Mouse (Mus musculus) embryonic facial prominence, embryonic 15.5 days (tissue): ENCODE results near the gene Atp13a5. TPM values are rescaled to one million over a fixed set of nuclear protein-coding genes. Genes with fewer than 3 reads are reported as not detected.
A peak's percentile ranks its signal among the peaks of the same experiment; 100 is the strongest.

ENCODE experiments used
- ATAC-seq: fragments of 200-750 bp; cut with Nextera tagmentation; 2 replicates; pipeline ENCODE4 v1.8.0; 2017; ENCODE audit warnings: low read depth, moderate TSS enrichment; ENCODE audit not compliant: insufficient number of reproducible peaks, low FRiP score, low TSS enrichment
- H3K27ac ChIP-seq: fragments of 300-500 bp; sonication (generic); replicated peaks from 2 replicates; pipeline ENCODE4 v1.5.1; 2015; ENCODE audit warnings: mild to moderate bottlenecking, inconsistent platforms
- H3K27me3 ChIP-seq: fragments of 300-500 bp; sonication (generic); 2 replicates; pipeline ENCODE4 v1.6.1; 2015; ENCODE audit warnings: inconsistent platforms
- H3K36me3 ChIP-seq: fragments of 300-500 bp; sonication (generic); 2 replicates; pipeline ENCODE4 v1.6.1; 2015; ENCODE audit warnings: mild to moderate bottlenecking, inconsistent platforms
- H3K4me1 ChIP-seq: fragments of 300-500 bp; sonication (generic); 2 replicates; pipeline ENCODE4 v1.6.1; 2015; ENCODE audit warnings: inconsistent platforms
- H3K4me2 ChIP-seq: fragments of 300-500 bp; sonication (generic); replicated peaks from 2 replicates; pipeline ENCODE4 v1.6.1; 2015; ENCODE audit warnings: mild to moderate bottlenecking, inconsistent platforms
- H3K4me3 ChIP-seq: fragments of 300-500 bp; sonication (generic); replicated peaks from 2 replicates; pipeline ENCODE4 v1.5.1; 2015; ENCODE audit warnings: mild to moderate bottlenecking, inconsistent platforms
- H3K9ac ChIP-seq: fragments of 300-500 bp; sonication (generic); 2 replicates; pipeline ENCODE4 v1.6.1; 2015; ENCODE audit warnings: inconsistent platforms
- H3K9me3 ChIP-seq: fragments of 300-500 bp; sonication (generic); replicated peaks from 2 replicates; pipeline ENCODE4 v1.6.1; 2016; ENCODE audit warnings: inconsistent platforms
- WGBS: fragments of 180-500 bp; shearing (Covaris S2); methylation state at CpG from one replicate; pipeline ENCODE4 v1.1.7; 2015; 5-methylcytosine and 5-hydroxymethylcytosine counted together
- polyA plus RNA-seq: library from polyadenylated mRNA; unstranded; fragments of >200 nt; fragmentation: Nextera tagmentation; extraction: Ambion mirVana; gene quantifications from 2 replicates; pipeline ENCODE4 v1.2.1, GENCODE M21; 2015

Atp13a5 gene
- polyA plus RNA-seq, 1 experiment from 2014 or later = 1.4 TPM

GRCm38 (mm10) chr16:29201146-29201545, 177.4 kb downstream of the Atp13a5 start:
- ATAC-seq = no peak
- 76% methylated on average over 2 of the region's 2 CpGs for WGBS
- Histone ChIP-seq H3K27me3 (no peaks in the 10 kb centered on the region), H3K9ac (no peak overlapping the region), H3K4me1 (peaks cover 10% of the 10 kb centered on the region; the same call in 1 of the 2 replicates), H3K4me3 (no peak overlapping the region), H3K9me3 (no peaks in the 10 kb centered on the region), H3K4me2 (no peak overlapping the region), H3K36me3 (no peaks in the 10 kb centered on the region), H3K27ac (no peak overlapping the region)

- H3K9ac ChIP-seq = no peak overlapping the region
- no peak overlapping the region for H3K27ac ChIP-seq
- H3K9me3 ChIP-seq = no peaks in the 10 kb centered on the region
- peak; percentile 63 for ATAC-seq
- no peak overlapping the region for H3K4me3 ChIP-seq
- no peaks in the 10 kb centered on the region for H3K36me3 ChIP-seq
- H3K4me1 ChIP-seq = peaks cover 10% of the 10 kb centered on the region; the same call in 1 of the 2 replicates
- no peaks in the 10 kb centered on the region for H3K27me3 ChIP-seq
- 5% methylated on average over 5 of the region's 5 CpGs for WGBS
- H3K4me2 ChIP-seq = no peak overlapping the region
These were observed 180.1 kb downstream of the Atp13a5 start for GRCm38 (mm10) chr16:29198461-29198860.

GRCm38 (mm10) chr16:29195156-29195555, 183.4 kb downstream of the Atp13a5 start:
- Histone ChIP-seq H3K9me3 (no peaks in the 10 kb centered on the region), H3K9ac (no peak overlapping the region)
- WGBS = 68% methylated on average over 1 of the region's 1 CpGs

GRCm38 (mm10) chr16:29193981-29194380, 184.6 kb downstream of the Atp13a5 start:
- peak; percentile 60; the same call in 1 of the 2 replicates for ATAC-seq
- Histone ChIP-seq H3K4me1 (peaks cover 9% of the 10 kb centered on the region; the same call in 1 of the 2 replicates), H3K27me3 (no peaks in the 10 kb centered on the region), H3K4me2 (no peak overlapping the region), H3K9ac (no peak overlapping the region), H3K27ac (no peak overlapping the region), H3K36me3 (no peaks in the 10 kb centered on the region), H3K4me3 (no peak overlapping the region), H3K9me3 (no peaks in the 10 kb centered on the region)
- WGBS = 49% methylated on average over 4 of the region's 4 CpGs

More at GRCm38 (mm10) chr16:29195156-29195555, 183.4 kb downstream of the Atp13a5 start:
- no peak overlapping the region for H3K4me2 ChIP-seq
- H3K4me1 ChIP-seq = peaks cover 10% of the 10 kb centered on the region; the same call in 1 of the 2 replicates
- no peak overlapping the region for H3K27ac ChIP-seq
- no peaks in the 10 kb centered on the region for H3K36me3 ChIP-seq
- no peak for ATAC-seq
- no peaks in the 10 kb centered on the region for H3K27me3 ChIP-seq
- no peak overlapping the region for H3K4me3 ChIP-seq

- 46% methylated on average over 5 of the region's 5 CpGs for WGBS
- no peak overlapping the region for H3K4me3 ChIP-seq
- no peaks in the 10 kb centered on the region for H3K36me3 ChIP-seq
- no peak for ATAC-seq
- no peaks in the 10 kb centered on the region for H3K9me3 ChIP-seq
- no peak overlapping the region for H3K27ac ChIP-seq
- H3K4me2 ChIP-seq = no peak overlapping the region
- no peaks in the 10 kb centered on the region for H3K27me3 ChIP-seq
- H3K9ac ChIP-seq = no peak overlapping the region
- H3K4me1 ChIP-seq = no peaks in the 10 kb centered on the region
These were observed 185.6 kb downstream of the Atp13a5 start for GRCm38 (mm10) chr16:29192911-29193310.

Other genes starting within 250 kb of the Atp13a5 start
- gene Hrasls, start 169.0 kb downstream of the Atp13a5 start, polyA plus RNA-seq = 2.2 and 2.6 TPM in 2 replicates
- 3.9 and 4.0 TPM in 2 replicates for gene Atp13a4, start 166.1 kb upstream of the Atp13a5 start, polyA plus RNA-seq
- gene Opa1, start 200.6 kb upstream of the Atp13a5 start, polyA plus RNA-seq = 25.1 and 25.9 TPM in 2 replicates